Mouse (Mus musculus): ENCODE data around the gene Schip1. TPM values are rescaled to one million over a fixed set of nuclear protein-coding genes. Genes with fewer than 3 reads are reported as not detected.

The Schip1 gene
- polyA plus RNA-seq, 1 experiment, result 0.11 TPM

GRCm38 (mm10) chr3:68518041-68518440 lies 453.4 kb downstream of the Schip1 start:
- H3K4me1 ChIP-seq (ENCODE audit: control insufficient read depth), result no peaks in the 10 kb centered on the region
- no peak overlapping the region for H3K4me3 ChIP-seq (replicated peaks)
- TF ChIP-seq TAL1 (IDR thresholded peaks at IDR 0.05; ENCODE audit: low read length), result no peak
- no peak for TF ChIP-seq GATA1 (IDR thresholded peaks at IDR 0.05; ENCODE audit: low read length)
- no peaks in the 10 kb centered on the region for H3K36me3 ChIP-seq (ENCODE audit: control insufficient read depth)
- no peaks in the 10 kb centered on the region for H3K9me3 ChIP-seq (ENCODE audit: control insufficient read depth, low read length)
- no peaks in the 10 kb centered on the region for H3K27me3 ChIP-seq (ENCODE audit: control insufficient read depth)

GRCm38 (mm10) chr3:68518586-68518985 lies 454.0 kb downstream of the Schip1 start:
- H3K4me1 ChIP-seq (ENCODE audit: control insufficient read depth), result no peaks in the 10 kb centered on the region
- no peaks in the 10 kb centered on the region for H3K27me3 ChIP-seq (ENCODE audit: control insufficient read depth)
- H3K4me3 ChIP-seq (replicated peaks), result no peak overlapping the region
- TF ChIP-seq GATA1 (IDR thresholded peaks at IDR 0.05; ENCODE audit: low read length) (no peak), TAL1 (IDR thresholded peaks at IDR 0.05; ENCODE audit: low read length) (no peak)
- no peaks in the 10 kb centered on the region for H3K36me3 ChIP-seq (ENCODE audit: control insufficient read depth)
- H3K9me3 ChIP-seq (ENCODE audit: control insufficient read depth, low read length), result no peaks in the 10 kb centered on the region

- TF ChIP-seq GATA1 (IDR thresholded peaks at IDR 0.05; ENCODE audit: low read length) (no peak), TAL1 (IDR thresholded peaks at IDR 0.05; ENCODE audit: low read length) (no peak)
- H3K9me3 ChIP-seq (ENCODE audit: control insufficient read depth, low read length), result no peaks in the 10 kb centered on the region
- no peaks in the 10 kb centered on the region for H3K36me3 ChIP-seq (ENCODE audit: control insufficient read depth)
- H3K27me3 ChIP-seq (ENCODE audit: control insufficient read depth), result no peaks in the 10 kb centered on the region
- H3K4me3 ChIP-seq (replicated peaks), result no peak overlapping the region
- no peaks in the 10 kb centered on the region for H3K4me1 ChIP-seq (ENCODE audit: control insufficient read depth)
Observed at GRCm38 (mm10) chr3:68525361-68525878, 460.8 kb downstream of the Schip1 start.

- Histone ChIP-seq H3K36me3 (ENCODE audit: control insufficient read depth) (no peaks in the 10 kb centered on the region), H3K9me3 (ENCODE audit: control insufficient read depth, low read length) (no peaks in the 10 kb centered on the region), H3K4me1 (ENCODE audit: control insufficient read depth) (no peaks in the 10 kb centered on the region), H3K4me3 (replicated peaks) (no peak overlapping the region), H3K27me3 (ENCODE audit: control insufficient read depth) (no peaks in the 10 kb centered on the region)
- TF ChIP-seq GATA1 (IDR thresholded peaks at IDR 0.05; ENCODE audit: low read length) (no peak), TAL1 (IDR thresholded peaks at IDR 0.05; ENCODE audit: low read length) (no peak)
Observed at GRCm38 (mm10) chr3:68526416-68526815, 461.8 kb downstream of the Schip1 start.

- no peak for TF ChIP-seq GATA1 (IDR thresholded peaks at IDR 0.05; ENCODE audit: low read length)
- no peak for TF ChIP-seq TAL1 (IDR thresholded peaks at IDR 0.05; ENCODE audit: low read length)
- Histone ChIP-seq H3K27me3 (ENCODE audit: control insufficient read depth) (no peaks in the 10 kb centered on the region), H3K9me3 (ENCODE audit: control insufficient read depth, low read length) (no peaks in the 10 kb centered on the region), H3K36me3 (ENCODE audit: control insufficient read depth) (no peaks in the 10 kb centered on the region), H3K4me1 (ENCODE audit: control insufficient read depth) (no peaks in the 10 kb centered on the region), H3K4me3 (replicated peaks) (no peak overlapping the region)
Observed at GRCm38 (mm10) chr3:68527182-68527581, 462.6 kb downstream of the Schip1 start.

- Histone ChIP-seq H3K27me3 (ENCODE audit: control insufficient read depth) (no peaks in the 10 kb centered on the region), H3K4me1 (ENCODE audit: control insufficient read depth) (no peaks in the 10 kb centered on the region), H3K4me3 (replicated peaks) (no peak overlapping the region), H3K9me3 (ENCODE audit: control insufficient read depth, low read length) (no peaks in the 10 kb centered on the region), H3K36me3 (ENCODE audit: control insufficient read depth) (no peaks in the 10 kb centered on the region)
- no peak for TF ChIP-seq TAL1 (IDR thresholded peaks at IDR 0.05; ENCODE audit: low read length)
- no peak for TF ChIP-seq GATA1 (IDR thresholded peaks at IDR 0.05; ENCODE audit: low read length)
Observed at GRCm38 (mm10) chr3:68531908-68532307, 467.3 kb downstream of the Schip1 start.

GRCm38 (mm10) chr3:68534571-68535051 lies 470.0 kb downstream of the Schip1 start:
- no peaks in the 10 kb centered on the region for H3K9me3 ChIP-seq (ENCODE audit: control insufficient read depth, low read length)
- H3K27me3 ChIP-seq (ENCODE audit: control insufficient read depth), result no peaks in the 10 kb centered on the region
- no peaks in the 10 kb centered on the region for H3K36me3 ChIP-seq (ENCODE audit: control insufficient read depth)
- H3K4me3 ChIP-seq (replicated peaks), result no peak overlapping the region
- no peaks in the 10 kb centered on the region for H3K4me1 ChIP-seq (ENCODE audit: control insufficient read depth)
- TF ChIP-seq GATA1 (IDR thresholded peaks at IDR 0.05; ENCODE audit: low read length), result no peak
- no peak for TF ChIP-seq TAL1 (IDR thresholded peaks at IDR 0.05; ENCODE audit: low read length)

- no peaks in the 10 kb centered on the region for H3K27me3 ChIP-seq (ENCODE audit: control insufficient read depth)
- TF ChIP-seq GATA1 (IDR thresholded peaks at IDR 0.05; ENCODE audit: low read length) (no peak), TAL1 (IDR thresholded peaks at IDR 0.05; ENCODE audit: low read length) (no peak)
- H3K36me3 ChIP-seq (ENCODE audit: control insufficient read depth), result no peaks in the 10 kb centered on the region
- no peaks in the 10 kb centered on the region for H3K4me1 ChIP-seq (ENCODE audit: control insufficient read depth)
- H3K9me3 ChIP-seq (ENCODE audit: control insufficient read depth, low read length), result no peaks in the 10 kb centered on the region
- no peak overlapping the region for H3K4me3 ChIP-seq (replicated peaks)
Observed at GRCm38 (mm10) chr3:68535160-68535728, 470.6 kb downstream of the Schip1 start.

- H3K4me3 ChIP-seq (replicated peaks), result no peak overlapping the region
- no peaks in the 10 kb centered on the region for H3K36me3 ChIP-seq (ENCODE audit: control insufficient read depth)
- TF ChIP-seq GATA1 (IDR thresholded peaks at IDR 0.05; ENCODE audit: low read length), result no peak
- TF ChIP-seq TAL1 (IDR thresholded peaks at IDR 0.05; ENCODE audit: low read length), result no peak
- H3K4me1 ChIP-seq (ENCODE audit: control insufficient read depth), result no peaks in the 10 kb centered on the region
- no peaks in the 10 kb centered on the region for H3K27me3 ChIP-seq (ENCODE audit: control insufficient read depth)
- no peaks in the 10 kb centered on the region for H3K9me3 ChIP-seq (ENCODE audit: control insufficient read depth, low read length)
Observed at GRCm38 (mm10) chr3:68536071-68536470, 471.5 kb downstream of the Schip1 start.
